Mouse (Mus musculus) heart, postnatal 36 days (tissue): Measurements from ENCODE around the gene Dock1. TPM values are rescaled to one million over a fixed set of nuclear protein-coding genes. Genes with fewer than 3 reads are reported as not detected.

ENCODE experiments used
- DNase-seq, 2 experiments: peaks; one replicate each; pipeline ENCODE4 v3.0.0; 2021 to 2022
- intact Hi-C: fragments of 180-260 bp; cut with DNase I; formaldehyde crosslinking; loops from one replicate; pipeline ENCODE4 v1.15.1; 2025
- total RNA-seq, 2 experiments: library from RNA; stranded (reverse); gene quantifications; 2 replicates each; pipeline ENCODE4 v1.2.3; 2021

Gene Dock1
- total RNA-seq, 2 experiments from 2014 or later, result 26.3 to 28.8 TPM

- intact Hi-C loops, result no loop called here
- DNase-seq, result no peak
Measured at GRCm38 (mm10) chr7:134690806-134691205, 20.4 kb downstream of the Dock1 start.

GRCm38 (mm10) chr7:134693325-134693724 lies 22.9 kb downstream of the Dock1 start:
- DNase-seq, result no peak
- intact Hi-C loops, result no loop called here

DNA sequence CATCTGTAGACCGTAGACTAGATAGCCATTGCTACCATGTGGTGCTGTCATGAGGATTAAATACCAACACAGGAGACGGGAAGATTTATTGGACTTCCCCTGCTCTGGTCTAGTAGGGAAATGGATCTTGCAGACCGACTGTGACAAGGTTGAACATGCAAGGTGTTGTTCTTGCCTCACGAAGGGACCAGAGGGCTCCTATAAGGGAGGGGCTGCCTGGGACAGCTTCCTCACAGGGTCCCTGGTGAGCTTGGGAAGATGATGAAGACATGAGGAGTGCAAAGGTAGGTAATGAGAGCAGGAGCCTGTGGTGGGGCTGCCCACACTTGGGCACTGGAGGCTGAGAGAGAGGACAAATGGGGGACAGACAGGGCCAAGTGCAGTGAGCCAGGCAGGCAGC lies 25.0 kb downstream of the Dock1 start:
- no peak for DNase-seq
- intact Hi-C loops, result no loop called here

DNA sequence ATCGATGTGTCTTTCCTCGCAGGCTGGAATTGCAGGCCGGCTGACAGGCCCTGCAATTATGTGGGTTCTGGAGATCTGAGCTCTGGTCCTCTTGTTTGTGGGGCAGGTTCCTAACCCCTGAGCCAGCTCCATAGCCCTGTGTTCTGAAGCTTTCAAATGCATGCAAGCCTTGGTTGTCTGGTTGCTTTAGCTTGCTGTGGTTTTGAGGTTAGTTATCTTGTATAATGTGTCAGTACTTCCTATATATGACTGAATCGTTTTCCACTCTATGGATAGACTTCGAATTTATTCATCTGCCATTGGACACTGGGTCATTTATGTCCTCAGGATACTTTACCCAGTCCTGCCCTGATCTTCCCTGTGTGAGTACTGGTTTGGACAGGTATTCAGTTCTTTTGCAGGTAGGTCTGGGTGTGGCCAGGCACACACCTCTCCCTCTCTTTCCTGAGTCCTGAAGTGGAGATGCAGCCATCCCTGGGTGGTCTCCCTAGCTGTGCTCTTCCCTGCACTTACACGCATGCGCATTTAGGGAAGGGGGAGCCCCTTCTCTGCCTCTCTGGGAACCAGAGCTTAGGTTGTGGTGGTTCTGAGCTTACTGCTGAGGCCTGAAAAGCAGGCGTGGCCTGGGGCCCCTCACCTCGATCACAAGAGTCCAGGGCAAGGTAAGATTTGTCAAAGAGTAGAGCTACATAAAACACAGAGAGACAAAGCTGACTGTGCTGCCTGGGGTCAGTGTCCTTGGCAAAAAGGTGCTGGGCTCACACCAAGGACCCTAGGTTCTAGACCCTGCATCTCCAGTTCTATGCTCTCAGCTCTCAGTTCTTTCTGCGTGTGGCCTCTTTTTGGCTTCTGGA lies 25.9 kb downstream of the Dock1 start:
- no peak for DNase-seq
- intact Hi-C loops, result loop anchor here (2.0 kb wide), 1 partner anchor 22 kb away; no protein-coding TSS in a partner anchor

DNA sequence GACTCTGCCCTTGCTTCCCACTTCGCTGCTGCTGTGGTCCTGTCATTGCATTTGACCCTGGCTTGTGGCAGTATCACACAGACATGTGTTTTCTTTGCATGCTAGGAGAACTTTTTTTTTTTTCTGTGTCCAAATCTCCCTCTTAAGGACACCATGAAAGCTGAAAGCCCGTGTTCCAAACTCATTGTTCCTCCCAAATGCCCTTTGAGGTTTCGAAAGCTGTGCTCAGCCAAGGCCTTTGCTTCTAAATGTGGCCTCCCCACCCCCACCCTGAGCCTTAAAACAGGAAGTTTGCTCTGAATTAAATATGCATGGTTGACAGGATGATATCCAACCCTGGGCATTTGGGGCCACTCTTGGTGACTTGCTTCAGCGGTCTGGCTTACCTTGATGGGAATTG lies 27.0 kb downstream of the Dock1 start:
- intact Hi-C loops, result loop anchor here (2.0 kb wide), 1 partner anchor 23 kb away; no protein-coding TSS in a partner anchor
- no peak for DNase-seq

GRCm38 (mm10) chr7:134698246-134698645 lies 27.8 kb downstream of the Dock1 start:
- no peak for DNase-seq
- intact Hi-C loops, result no loop called here

GRCm38 (mm10) chr7:134700001-134700400 lies 29.5 kb downstream of the Dock1 start:
- no peak for DNase-seq
- intact Hi-C loops, result no loop called here

DNA sequence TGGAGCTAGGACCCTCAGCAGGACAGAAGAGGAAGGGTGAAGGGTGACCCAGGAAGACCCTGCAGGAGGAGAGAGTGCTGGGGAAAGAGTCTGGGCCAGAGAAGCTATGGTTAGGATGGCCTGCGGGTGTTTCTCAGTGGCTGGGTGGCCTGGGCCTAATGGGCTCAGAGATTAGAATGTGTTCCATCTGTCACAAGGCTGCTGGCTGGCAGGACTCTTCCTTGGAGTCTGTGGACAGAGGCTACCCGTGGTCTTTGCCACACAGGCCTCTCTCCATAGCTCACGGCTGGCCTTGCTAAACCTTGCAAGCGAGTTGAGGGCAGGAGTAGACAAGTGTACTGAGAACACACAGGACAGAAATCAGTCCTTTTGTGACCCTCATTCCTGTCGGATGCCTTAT lies 32.0 kb downstream of the Dock1 start:
- intact Hi-C loops, result no loop called here
- DNase-seq, result no peak

- peak; percentile 54 to 55 for DNase-seq
Measured at GRCm38 (mm10) chr7:134703704-134704103, 33.2 kb downstream of the Dock1 start.

GRCm38 (mm10) chr7:134709226-134709853 lies 38.9 kb downstream of the Dock1 start:
- DNase-seq, result no peak
- intact Hi-C loops, result no loop called here

More at GRCm38 (mm10) chr7:134703704-134704103, 33.2 kb downstream of the Dock1 start:
- intact Hi-C loops, result no loop called here

DNA sequence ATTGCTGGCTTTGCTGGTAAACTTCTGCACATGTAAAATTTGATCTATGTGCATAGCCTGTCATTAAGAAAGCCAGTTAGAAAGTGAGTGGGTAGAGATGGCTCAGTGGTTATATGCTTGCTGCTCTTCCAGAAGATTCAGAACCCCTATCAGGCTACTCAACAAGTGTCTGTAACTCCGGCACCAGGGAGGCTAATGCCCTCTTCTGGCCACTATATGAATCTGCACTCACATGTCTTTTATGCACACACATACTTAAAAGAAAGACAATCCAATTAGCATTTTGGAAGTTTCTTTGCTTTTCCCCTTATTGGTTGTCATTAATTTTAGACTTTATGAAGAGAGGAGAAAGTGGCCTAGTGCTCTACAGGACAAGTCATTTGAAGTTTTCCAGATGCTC lies 41.1 kb downstream of the Dock1 start:
- intact Hi-C loops, result no loop called here
- DNase-seq, result no peak

DNA sequence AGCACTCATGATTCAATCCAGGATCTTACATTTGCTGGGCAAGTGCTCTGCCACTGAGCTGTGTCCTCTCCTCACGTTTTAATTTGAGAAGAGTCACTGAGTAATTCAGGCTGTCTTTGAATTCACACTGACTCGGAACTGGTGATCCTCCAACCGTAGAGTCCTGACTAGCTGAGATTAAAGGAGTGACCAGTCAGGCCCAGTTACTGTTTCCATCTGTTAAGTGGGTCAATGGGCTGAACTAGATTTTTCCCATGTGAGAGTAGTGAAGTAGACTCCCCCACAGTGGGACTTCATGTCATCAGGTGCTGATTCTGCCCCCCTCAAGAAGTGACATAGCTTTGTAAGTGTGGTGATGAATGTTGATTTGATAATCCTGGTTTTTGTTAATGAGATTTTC lies 49.0 kb downstream of the Dock1 start:
- DNase-seq, result no peak
- intact Hi-C loops, result no loop called here

DNA sequence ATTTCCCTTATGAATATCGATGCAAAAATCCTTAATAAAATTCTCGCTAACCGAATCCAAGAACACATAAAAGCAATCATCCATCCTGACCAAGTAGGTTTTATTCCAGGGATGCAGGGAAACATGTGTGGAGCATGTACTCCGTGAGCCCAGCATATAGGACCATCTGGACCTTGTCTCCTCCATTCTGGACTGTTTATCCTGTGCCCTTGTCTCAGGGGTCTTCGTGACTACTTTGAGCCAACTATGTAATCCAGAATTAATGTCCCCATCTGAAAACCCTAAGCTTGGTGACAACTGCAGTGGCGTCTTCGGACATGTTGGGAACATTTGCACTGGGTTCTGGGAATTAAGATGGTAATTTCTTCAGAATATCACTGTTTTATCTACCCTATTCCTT lies 51.9 kb downstream of the Dock1 start:
- intact Hi-C loops, result no loop called here
- DNase-seq, result no peak

- intact Hi-C loops, result no loop called here
- no peak for DNase-seq
Measured at GRCm38 (mm10) chr7:134722955-134723354, 52.5 kb downstream of the Dock1 start.

DNA sequence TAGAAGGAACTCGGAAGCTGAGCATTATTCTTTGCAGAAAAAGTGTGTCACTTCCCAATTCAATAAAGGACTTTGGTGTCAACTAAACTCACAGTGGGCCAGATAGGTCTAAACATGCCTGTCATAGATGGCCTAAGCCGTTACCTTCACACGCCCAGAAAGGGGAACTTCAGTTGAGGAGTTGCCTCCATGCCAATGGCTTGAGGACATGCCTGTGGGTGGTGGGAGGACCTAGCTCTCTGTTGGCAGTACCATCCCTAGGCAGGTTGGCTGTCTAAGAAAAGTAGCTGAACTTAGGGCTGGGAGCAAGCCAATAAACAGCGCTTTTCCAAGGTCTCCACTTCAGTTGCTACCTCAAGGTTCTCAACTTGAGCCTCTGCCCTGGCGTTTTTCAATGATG lies 53.1 kb downstream of the Dock1 start:
- intact Hi-C loops, result no loop called here
- no peak for DNase-seq

DNA sequence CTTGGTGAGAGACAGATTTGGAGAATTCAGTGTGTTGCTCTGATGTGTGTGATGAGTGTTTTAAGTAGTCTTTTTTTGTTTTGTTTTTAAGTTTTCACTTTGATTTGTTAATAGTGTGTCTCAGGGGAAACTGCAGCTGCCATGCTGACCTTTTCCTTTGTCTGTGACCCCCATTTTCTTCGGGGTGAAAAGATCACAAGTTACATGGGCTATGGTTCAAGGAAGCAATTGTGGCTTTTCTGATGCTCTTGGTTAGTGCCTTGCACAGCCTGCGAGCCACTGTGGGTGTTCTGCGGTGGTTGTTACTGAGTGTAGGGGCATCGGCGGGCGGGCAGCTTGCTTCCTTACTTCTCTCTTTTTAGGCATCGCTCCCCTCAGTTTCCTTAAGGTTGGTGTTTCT lies 54.4 kb downstream of the Dock1 start:
- intact Hi-C loops, result no loop called here
- no peak for DNase-seq

GRCm38 (mm10) chr7:134725551-134726529 lies 55.4 kb downstream of the Dock1 start:
- peak in 1 of 2 experiments; percentile 12 for DNase-seq
- intact Hi-C loops, result no loop called here

DNA sequence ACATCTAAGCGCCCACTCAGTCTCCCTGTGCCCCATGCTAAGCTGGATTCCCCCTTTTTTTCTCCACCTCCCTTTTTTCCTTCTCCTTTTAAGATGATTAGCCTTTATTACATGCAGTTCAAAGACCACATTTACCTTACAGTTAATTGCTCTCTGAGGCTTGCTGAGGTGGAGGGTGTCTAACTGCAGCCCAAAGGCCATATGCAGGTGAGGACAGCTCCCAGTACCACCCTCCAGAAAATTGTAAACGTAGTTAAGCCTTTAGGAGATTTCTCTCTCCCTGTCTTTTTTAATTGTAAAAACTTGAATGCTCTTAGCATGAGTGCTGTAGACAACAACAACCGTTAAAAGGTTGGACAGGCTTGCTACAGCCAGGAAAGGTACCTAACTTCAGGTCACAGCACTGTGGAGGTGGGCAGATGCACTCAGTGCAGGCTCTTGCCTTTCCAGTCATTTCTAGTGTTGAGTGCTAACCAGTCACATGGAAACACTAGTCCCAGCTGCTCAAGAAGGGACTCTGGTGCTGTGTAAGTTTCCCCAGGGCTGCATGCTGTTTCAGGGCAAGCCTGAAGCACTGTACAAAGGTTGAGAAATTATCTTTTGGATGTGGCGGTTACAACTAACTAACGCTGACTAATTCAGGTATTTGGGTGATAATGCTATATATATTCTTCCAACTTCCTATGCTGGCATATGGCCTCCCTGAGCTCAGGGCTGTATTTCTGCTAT lies 56.2 kb downstream of the Dock1 start:
- intact Hi-C loops, result no loop called here
- no peak for DNase-seq

- intact Hi-C loops, result no loop called here
Measured at GRCm38 (mm10) chr7:134729348-134729747, 58.9 kb downstream of the Dock1 start.

More at GRCm38 (mm10) chr7:134729348-134729747, 58.9 kb downstream of the Dock1 start:
- DNase-seq, result no peak
